Mouse (Mus musculus): ENCODE results near the gene Sspo.
"Not testable (repeated sequence)": the region's sequence is repeated elsewhere in the genome, so short reads cannot be mapped to it uniquely, and the experiment has no call there.

The Sspo gene

GRCm38 (mm10) chr6:48487747-48488725 lies 40.0 kb downstream of the Sspo start:
- DNase-seq (ENCODE audit: low spot score in 2 of 2) = no peak

- no peak for DNase-seq (ENCODE audit: low spot score in 2 of 2)
Measured at GRCm38 (mm10) chr6:48489741-48490140, 41.7 kb downstream of the Sspo start.

- no peak for DNase-seq (ENCODE audit: low spot score in 2 of 2)
Measured at GRCm38 (mm10) chr6:48491361-48491760, 43.3 kb downstream of the Sspo start.

DNA sequence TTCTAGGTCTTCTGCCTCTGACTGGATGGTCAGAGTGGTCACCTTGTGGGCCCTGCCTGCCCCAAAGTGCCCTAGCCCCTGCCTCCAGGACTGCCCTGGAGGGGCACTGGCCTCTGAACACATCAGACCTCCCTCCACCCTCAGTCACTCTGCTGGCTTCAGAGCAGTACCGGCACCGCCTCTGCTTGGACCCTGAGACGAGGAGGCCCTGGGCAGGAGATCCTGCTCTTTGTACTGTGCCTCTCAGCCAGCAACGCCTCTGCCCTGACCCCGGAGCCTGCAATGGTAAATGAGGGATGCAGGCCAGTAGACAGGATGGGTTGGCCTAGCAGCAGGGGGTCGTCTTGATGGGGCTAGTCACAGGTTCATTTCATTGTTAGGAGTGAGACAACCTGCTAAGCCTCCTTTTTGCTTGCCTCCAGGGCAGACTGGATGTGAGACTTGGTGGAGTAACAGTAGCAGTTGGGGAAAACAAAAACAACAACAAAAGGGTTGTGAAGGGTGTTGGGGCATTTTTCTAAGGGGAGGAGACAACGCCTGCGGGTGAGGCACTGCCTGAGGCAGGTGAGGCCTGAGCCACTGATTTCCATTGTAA lies 45.2 kb downstream of the Sspo start:
- no peak for DNase-seq (ENCODE audit: low spot score in 2 of 2)

DNA sequence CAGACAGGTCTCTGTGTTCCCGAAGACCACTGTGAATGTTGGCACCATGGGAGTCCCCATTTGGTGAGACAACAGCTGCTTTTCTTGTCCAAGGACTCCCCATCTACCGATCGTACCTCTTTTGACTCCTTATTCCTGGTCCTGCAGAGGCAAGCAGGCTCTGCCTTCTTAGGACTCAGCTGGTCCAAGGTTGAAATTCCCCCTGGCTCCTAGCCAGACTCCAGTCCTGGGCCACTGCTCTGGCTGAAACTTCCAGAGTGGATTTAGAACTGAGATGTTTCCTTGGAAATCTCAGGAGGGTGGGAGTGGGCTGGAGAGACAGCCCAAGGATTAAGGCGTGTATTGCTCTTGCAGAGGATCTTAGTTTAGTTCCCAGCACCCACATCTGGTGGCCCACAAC lies 49.5 kb downstream of the Sspo start:
- DNase-seq (ENCODE audit: low spot score in 2 of 2) = no peak

DNA sequence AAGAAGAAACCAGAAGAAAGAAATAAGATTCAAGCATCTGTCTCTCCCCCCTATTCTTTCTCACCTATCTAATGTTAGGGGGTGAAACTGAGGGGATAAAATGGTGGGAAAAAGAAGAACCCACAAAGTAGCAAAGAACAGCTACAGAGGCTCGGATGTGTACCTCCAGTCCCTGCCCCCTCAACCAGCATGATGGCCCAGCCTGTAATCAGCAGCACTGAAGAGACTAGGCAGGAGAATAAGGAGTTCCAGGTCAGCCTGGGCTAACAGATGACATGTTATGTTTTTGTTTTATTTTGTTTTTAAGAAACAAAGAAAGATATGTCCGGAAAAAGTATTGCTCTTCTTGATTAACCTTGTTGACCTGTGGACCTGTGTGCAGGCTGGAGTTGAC lies 55.8 kb downstream of the Sspo start:
- DNase-seq (ENCODE audit: low spot score in 2 of 2) = no peak

DNA sequence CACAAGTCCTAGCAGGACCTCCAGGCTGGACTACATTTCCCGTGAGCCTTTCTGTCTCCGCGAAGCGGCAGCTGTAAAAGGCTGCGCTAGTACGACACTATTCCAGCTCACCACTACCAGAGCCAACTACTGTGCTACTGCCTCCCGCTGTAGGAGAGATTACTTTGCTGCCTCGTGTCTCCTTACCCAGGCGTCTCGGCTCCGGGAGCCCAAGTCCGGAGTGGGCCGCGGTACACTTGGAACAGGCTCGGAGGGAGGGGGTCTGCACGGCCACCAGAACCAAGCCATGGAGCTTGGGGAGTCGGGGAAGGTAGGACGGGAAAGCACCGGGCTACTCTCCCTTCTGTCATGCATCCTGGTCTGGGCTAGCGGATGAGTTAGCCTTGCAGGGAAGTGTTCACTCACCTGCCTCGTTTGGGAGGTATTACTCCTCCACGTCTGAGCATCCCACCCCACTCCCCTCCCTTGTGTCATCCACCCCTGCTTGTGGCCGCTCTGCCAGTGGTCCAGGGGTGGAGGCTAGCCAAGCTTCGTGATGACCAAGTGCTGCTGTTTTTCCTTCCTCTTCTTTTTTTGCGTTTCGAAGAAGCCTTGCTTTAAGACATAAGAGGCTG lies 56.3 kb downstream of the Sspo start:
- peak; percentile 68 to 70 for DNase-seq (ENCODE audit: low spot score in 2 of 2)

GRCm38 (mm10) chr6:48508087-48508486 lies 60.1 kb downstream of the Sspo start:
- no peak for DNase-seq (ENCODE audit: low spot score in 2 of 2)

- DNase-seq (ENCODE audit: low spot score in 2 of 2) = no peak
Measured at GRCm38 (mm10) chr6:48510426-48510825, 62.4 kb downstream of the Sspo start.

- DNase-seq (ENCODE audit: low spot score in 2 of 2) = no peak
Measured at GRCm38 (mm10) chr6:48511861-48512260, 63.8 kb downstream of the Sspo start.

GRCm38 (mm10) chr6:48524882-48525281 lies 76.9 kb downstream of the Sspo start:
- not testable (repeated sequence) for DNase-seq (ENCODE audit: low spot score in 2 of 2)

DNA sequence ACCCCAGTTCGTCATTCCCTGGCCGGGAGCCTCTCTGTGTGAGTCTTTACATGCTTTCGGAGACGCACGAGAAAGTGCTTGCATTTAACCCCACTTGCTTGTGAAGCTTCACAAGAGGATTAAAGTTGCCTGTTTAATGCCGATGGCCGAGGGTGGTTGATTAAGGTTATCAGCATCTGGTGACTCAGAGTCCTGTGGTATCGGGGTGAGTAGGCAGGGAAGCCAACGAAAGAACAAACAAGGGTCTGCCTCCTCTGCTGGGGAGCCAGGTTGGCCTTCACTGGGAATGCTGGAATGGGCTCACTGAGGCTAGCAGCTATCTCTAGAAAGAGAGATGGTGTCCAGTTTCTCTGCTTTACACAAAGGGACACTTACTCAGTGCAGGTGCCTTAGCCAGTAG lies 79.9 kb downstream of the Sspo start:
- no peak for DNase-seq (ENCODE audit: low spot score in 2 of 2)

DNA sequence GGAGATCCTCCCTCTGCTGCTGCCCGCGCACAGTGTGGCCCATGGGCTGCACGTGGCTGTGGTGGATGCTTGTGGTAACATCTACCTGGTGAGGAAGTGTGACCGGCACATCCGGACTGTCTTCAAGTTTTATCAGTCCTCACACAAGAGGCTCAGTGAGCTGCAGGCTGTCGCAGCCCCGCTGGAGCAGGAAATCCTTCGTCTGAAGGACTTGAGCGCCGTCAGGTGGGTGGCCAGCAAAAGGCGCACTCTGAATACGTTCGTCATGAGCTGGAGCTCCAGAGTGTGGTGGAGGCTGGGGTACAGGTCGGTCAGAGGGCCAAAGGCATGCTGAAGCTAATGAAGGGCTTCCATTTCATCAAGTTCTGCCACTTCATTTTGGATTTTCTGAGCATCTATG lies 81.2 kb downstream of the Sspo start:
- no peak for DNase-seq (ENCODE audit: low spot score in 2 of 2)

DNA sequence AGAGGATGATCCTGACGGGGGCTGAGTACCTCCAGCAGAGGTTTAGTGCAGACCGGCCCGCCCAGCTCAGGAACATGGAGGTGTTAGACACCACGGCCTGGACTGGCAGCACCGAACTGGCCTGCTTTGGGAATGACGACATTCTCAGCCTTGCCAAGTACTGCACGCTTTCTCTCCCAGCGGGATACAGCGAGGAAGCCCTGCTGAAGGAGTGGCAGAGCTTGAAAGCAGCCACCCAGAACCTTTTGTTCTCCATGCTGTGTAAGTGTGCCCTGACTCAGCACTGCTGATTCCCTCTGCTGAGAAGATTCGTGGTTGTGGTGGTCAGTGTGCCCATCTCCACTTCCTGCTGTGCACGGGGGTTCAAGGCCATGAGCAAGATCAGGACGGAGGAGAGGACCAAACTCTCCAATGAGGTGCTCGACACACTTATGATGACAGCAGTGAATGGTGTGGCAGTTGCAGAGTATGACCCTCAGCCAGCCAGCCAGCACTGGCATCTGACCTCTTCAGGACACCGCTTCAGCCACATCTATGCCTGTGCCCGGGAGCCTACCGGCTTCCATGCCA lies 81.9 kb downstream of the Sspo start:
- no peak for DNase-seq (ENCODE audit: low spot score in 2 of 2)

DNA sequence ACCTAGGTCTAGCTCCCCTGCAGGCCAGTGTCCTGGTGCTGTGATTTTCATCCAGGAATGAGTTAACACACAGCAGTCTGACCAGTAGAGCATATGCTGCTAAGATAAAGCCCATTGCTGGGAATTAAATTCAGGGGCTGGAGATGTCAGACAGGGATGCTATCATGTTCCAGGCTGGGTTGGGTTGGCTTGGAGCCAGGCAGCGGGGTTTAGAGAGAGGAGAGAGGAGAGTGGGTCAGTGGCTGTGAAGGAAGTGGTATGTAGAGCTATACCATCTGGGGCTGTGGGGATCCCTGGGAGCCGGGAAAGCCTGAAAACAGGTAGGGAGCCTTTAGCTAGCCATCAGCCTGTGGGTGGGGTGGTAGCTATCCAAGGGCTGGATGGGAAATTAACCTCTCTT lies 82.8 kb downstream of the Sspo start:
- no peak for DNase-seq (ENCODE audit: low spot score in 2 of 2)

GRCm38 (mm10) chr6:48533475-48533874 lies 85.4 kb downstream of the Sspo start:
- no peak for DNase-seq (ENCODE audit: low spot score in 2 of 2)

- no peak for DNase-seq (ENCODE audit: low spot score in 2 of 2)
Measured at GRCm38 (mm10) chr6:48534913-48535312, 86.9 kb downstream of the Sspo start.

- DNase-seq (ENCODE audit: low spot score in 2 of 2) = no peak
Measured at GRCm38 (mm10) chr6:48536091-48536490, 88.1 kb downstream of the Sspo start.

DNA sequence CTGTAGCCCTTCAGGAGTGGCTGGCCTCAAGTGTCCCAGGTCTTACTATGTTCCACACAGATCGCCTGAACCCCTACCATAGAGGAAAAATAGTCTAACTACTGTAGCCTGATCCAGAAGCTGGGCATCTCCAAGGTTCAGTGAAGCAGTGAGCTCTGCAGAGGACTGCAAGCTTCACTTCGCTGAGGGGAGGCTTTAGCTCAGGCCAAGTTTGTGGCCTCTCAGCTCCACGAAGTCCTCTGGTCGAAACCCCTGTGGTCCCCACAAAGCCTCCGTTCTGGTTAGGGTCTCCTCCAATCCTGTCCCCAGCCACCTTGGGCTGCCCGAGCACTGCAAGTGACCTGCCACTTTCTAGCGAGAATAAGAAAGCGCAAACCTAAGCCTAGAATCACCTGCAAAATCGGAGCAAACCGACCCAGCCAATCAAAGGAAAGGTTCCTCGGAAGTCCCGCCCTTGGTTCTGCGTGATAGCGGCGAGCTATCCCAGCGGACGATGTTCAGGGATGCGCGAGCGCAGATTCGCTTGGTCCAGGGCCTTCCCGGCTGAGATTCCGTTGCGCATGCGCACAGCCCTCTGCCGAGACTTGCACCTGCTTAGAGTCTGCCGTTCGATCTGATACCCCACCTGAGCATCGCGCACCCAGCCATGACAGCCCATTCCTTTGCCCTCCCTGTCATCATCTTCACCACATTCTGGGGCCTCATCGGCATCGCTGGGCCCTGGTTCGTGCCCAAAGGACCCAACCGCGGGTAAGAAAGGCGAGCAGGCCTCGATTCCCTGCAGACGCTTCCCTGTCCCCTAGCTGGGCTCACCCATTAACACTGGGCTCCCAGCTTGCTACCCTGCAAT lies 89.3 kb downstream of the Sspo start, which contains the start of gene Atp6v0e2:
Gene Atp6v0e2, plus strand, starts transcription at position 511 of the 850 bp plus-strand sequence.
- peak; percentile 72 to 80 for DNase-seq (ENCODE audit: low spot score in 2 of 2)

DNA sequence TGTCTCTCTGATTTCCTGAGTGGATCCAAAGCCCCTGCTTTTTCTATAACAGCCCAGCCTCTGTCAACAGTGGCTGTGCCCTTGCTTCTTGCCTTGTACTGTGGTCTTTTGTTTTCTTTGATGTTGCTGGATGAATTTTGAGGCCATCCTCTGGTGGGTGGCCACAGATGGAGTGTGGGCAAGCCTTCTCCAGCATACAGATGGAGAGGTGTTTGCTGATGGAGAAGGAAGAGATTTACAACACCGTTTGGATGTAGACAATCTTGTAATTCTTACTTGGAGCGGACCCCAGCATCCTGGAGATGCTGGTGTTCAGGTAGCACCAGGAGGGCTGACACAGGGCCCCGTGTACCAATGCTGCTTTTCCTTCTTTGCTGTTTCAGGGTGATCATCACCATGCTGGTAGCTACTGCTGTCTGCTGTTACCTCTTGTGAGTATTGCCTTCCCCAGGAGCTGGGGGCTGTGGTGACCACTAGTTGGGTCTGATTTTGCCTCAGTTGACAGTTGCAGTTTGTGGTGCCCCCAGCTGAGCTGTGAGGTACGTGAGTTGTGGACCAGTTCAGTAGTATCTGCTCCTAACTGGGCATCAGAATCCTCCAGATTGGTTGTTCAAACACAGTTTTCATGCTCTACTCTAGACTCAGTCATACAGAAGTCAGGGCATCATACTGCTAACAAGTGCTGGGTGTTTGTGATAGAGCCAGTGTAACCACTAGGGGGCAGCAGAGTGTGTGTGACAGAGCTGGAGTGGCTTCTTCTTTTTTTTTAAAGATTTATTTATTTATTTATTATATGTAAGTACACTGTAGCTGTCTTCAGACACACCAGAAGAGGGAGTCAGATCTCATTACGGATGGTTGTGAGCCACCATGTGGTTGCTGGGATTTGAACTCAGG lies 91.1 kb downstream of the Sspo start:
- peak in 1 of 2 experiments; percentile 78 for DNase-seq (ENCODE audit: low spot score in 2 of 2)

Data from urinary bladder, postnatal 4 days (tissue).